Mouse (Mus musculus) thymus, adult 2 months (tissue): ENCODE results near the gene Nrxn2.

Source experiments
- CTCF ChIP-seq: fragments of 200-500 bp; IDR thresholded peaks from 2 replicates; pipeline ENCODE4 v1.5.1; 2012; ENCODE audit warnings: mild to moderate bottlenecking, control low read depth, low read length, moderate library complexity, borderline replicate concordance; ENCODE audit not compliant: control insufficient read depth, poor library complexity, insufficient read depth; ENCODE audit errors: extremely low read depth
- POLR2A ChIP-seq: fragments of 200-500 bp; IDR thresholded peaks from 2 replicates; pipeline ENCODE4 v1.6.1; 2012; ENCODE audit warnings: mild to moderate bottlenecking, low read length, control low read depth, moderate library complexity; ENCODE audit not compliant: control insufficient read depth, poor library complexity, insufficient read depth; ENCODE audit errors: extremely low read depth

DNA sequence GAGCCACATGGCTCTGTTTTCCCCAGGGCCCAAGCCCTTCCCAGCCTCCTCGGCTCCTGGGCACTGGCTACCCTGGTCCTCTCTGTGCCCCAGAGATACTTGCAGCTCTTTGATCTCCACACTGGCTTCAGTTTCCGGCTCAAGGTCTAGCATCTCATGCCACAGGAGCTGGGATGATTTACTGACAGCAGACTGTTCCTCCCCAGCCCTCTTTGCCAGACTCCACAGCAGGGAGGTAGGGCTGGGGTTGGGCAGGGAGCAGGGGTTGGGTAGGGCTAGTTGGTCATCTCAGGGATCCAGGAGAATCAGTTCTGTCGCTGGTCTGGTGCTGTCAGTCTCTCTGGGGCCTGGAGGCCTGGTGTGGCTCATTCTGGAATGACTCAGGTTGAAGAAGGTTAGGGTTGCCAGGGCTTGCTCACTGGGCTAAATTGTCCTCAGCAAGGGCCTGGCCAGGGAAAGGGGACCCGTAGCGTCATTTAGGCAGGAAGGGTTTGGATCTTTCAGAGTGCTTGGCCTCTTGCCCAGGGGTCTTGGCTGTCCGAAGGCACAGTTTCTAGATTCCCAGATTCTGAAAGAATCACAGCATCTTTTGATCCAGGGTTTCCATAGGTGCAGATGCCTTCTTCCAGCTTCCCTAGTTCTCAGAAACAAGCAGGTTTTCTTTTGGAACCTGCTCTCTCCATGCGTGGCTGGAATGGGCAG, 28.4 kb downstream of the Nrxn2 start:
- TF ChIP-seq POLR2A (no peak), CTCF (no peak)
